Mouse (Mus musculus) MN1 (cell line): ENCODE data around the gene Wrap53.
"Not testable (repeated sequence)": the region's sequence is repeated elsewhere in the genome, so short reads cannot be mapped to it uniquely, and the experiment has no call there.

Source experiments
- DNase-seq: peaks from one replicate; pipeline ENCODE4 v3.0.0-alpha.2; 2016; ENCODE audit warnings: low spot score

The Wrap53 gene

GRCm38 (mm10) chr11:69530755-69531154 lies 49.3 kb downstream of the Wrap53 start:
- DNase-seq: not testable (repeated sequence)

GRCm38 (mm10) chr11:69530281-69530680 lies 49.8 kb downstream of the Wrap53 start:
- not testable (repeated sequence) for DNase-seq

- DNase-seq: no peak
Observed at GRCm38 (mm10) chr11:69528031-69528390, 52.0 kb downstream of the Wrap53 start.

- peak; percentile 70 for DNase-seq
Observed at GRCm38 (mm10) chr11:69527098-69528030, 52.7 kb downstream of the Wrap53 start.

GRCm38 (mm10) chr11:69526631-69527030 lies 53.4 kb downstream of the Wrap53 start:
- no peak for DNase-seq

GRCm38 (mm10) chr11:69525661-69526060 lies 54.4 kb downstream of the Wrap53 start:
- DNase-seq: no peak

GRCm38 (mm10) chr11:69523651-69524050 lies 56.4 kb downstream of the Wrap53 start:
- no peak for DNase-seq

GRCm38 (mm10) chr11:69521526-69522149 lies 58.4 kb downstream of the Wrap53 start:
- no peak for DNase-seq

GRCm38 (mm10) chr11:69519976-69520375 lies 60.1 kb downstream of the Wrap53 start:
- DNase-seq: no peak

- DNase-seq: no peak
Observed at GRCm38 (mm10) chr11:69516661-69517060, 63.4 kb downstream of the Wrap53 start.

GRCm38 (mm10) chr11:69516151-69516640 lies 63.9 kb downstream of the Wrap53 start:
- DNase-seq: no peak

- DNase-seq: peak; percentile 77
Observed at GRCm38 (mm10) chr11:69513840-69514239, 66.2 kb downstream of the Wrap53 start.
